Mouse (Mus musculus): ENCODE results near the gene Gnmt. TPM values are rescaled to one million over a fixed set of nuclear protein-coding genes. Genes with fewer than 3 reads are reported as not detected.

The Gnmt gene
- total RNA-seq, 4 experiments from 2014 or later = 0.61 to 1.6 (median 1.2) TPM; not detected in 1

DNA sequence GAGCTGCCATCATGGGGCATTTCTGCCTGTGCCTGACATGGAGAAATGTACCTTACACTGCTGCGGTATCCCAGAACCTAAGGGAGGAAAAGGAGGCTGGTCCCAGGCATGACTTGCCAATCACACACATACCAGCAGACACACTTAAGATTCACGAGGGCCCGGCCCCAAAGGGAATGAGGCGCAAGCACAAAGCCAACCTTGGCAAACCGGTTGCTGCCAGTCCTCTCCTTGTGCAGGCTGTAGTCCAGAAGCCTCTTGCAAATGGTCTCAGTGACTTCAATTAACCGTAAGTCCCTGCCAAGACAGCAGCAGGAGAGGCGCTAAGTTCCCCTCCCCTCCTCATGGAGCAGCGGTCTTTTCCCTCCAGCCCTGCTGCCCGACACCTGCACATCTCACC is 14.0 kb upstream of the Gnmt start:
- DNase-seq (ENCODE audit: low spot score in 2 of 2) = no peak

DNA sequence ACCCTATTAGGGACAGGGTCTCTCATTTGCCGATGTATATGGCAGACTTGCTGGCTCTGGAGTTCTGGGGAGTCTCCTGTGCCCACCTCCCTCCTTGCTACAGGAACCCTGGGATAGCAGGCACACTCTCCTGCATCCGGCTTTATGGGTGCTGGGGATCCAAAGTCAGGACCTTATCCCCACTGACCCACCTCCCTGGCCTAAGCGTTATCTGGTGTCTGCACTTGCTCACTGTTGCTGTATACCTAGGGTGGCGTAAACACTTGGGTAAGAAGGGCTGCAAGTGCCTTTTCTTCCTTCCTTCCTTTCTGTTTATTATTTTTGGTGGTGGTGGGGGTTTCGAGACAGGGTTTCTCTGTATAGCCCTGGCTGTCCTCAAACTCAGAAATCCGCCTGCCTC is 12.3 kb upstream of the Gnmt start:
- no peak for DNase-seq (ENCODE audit: low spot score in 2 of 2)

DNA sequence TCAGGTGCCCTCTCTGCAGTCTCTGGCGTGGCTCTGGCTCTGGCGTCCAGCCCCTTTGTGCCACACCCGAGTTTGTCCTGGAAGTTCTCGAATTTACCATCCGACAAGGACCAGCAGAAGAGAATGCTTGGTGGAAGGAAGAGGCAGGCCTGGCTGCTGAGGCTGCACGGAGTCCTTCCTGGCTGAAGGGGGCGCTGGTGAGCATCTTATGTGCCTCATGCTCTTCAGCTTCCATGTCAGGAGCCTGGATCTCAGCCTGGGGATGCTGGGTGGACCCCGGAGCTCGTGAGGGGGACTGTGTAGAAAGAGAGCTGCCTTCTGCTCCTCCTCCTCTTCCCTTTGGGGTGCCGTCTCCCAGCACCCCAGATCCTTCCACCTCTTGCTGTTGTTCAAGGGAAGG is 7.2 kb upstream of the Gnmt start:
- DNase-seq (ENCODE audit: low spot score in 2 of 2) = no peak

DNA sequence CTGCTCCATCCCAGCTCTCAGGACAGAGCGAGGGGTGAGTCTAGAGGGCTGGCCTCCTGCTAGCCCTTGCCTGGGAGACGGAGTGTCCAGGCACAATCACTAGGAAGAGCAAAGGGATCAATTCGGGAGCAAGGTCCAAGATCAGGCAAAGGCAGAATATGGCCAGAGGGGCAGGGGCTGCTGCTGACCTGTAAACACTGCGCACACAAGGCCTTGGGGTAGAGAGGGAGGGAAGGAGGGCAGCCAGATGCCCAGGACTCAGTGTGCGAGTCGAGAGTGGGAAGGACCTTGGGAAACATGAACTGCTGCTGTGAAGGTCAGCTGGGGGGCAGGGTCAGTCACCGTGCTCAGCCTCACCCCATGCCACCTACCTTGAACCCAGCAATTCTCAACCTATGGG is 6.3 kb upstream of the Gnmt start:
- DNase-seq (ENCODE audit: low spot score in 2 of 2) = no peak

DNA sequence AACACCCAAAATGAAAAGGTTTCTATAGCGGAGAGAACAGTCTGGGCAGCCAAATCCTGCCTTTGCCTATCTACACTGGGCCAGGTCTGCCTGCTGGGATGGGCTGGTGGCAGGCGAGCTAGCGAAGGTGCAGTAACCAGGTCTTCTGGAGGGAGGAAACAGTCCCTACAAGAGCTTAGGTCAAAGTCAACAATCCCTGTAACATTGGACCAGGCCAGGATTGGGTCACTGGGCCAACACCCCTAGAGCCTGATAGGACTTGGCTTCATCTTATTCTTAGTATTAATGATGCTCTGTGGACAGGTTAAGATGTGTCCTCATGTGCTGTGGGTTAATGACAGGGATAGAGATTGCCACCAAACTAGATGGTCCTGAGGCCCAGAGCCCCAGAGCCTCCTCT is 5.1 kb upstream of the Gnmt start:
- no peak for DNase-seq (ENCODE audit: low spot score in 2 of 2)

DNA sequence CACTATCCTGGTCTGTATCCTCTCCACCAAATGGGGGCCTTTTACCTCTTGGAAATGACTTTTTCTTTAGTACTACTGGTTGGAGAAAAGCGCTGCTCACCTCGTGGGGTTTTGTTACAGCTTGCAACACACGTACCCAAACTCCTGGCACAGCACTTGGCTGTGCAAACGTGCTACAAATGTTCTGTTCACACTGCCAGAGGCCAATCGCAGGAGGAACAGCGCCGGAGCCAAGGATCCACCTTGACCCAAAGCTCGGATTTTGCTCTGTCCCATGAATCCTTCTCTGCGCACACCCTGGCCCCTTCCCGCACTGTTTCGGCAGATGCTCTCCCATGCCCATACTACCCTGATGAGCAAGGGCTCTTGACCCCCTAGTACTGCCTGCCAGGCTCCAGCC is 472 bp downstream of the Gnmt start:
- DNase-seq (ENCODE audit: low spot score in 2 of 2) = no peak

DNA sequence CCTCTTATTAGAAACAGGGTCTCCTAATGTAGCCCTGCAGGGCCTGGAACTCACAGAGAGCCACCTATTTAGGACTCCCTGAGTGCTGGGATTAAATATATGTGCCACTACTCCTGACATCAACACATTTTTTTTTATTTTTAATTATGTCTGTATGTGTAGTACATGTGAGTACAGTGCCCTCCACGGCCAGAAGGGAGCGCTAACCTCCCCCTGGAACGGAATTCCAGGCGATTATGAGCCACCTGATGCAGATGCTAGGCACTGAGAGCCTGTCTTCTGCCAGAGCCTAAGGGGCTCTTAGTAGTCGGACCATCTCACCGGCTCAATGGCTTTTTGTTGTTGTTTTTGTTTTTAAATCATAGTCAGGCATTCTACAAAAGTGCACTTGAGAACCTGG is 947 bp downstream of the Gnmt start:
- DNase-seq (ENCODE audit: low spot score in 2 of 2) = no peak

DNA sequence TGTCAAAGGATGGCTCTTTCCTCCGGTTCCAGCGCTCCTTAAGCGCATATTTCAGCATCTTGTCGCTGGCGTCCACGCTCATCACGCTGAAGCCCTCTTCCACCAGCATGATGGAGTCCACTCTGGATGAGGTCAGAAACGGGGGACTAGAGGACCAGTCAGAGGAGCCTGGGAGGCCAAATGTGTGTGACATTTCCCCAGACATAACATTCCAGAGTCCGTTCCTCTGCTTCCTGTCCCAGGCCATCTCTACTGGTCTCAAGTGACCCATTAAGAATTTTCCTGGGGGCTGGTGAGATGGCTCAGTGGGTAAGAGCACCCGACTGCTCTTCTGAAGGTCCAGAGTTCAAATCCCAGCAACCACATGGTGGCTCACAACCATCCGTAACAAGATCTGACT is 1.7 kb downstream of the Gnmt start:
- no peak for DNase-seq (ENCODE audit: low spot score in 2 of 2)

DNA sequence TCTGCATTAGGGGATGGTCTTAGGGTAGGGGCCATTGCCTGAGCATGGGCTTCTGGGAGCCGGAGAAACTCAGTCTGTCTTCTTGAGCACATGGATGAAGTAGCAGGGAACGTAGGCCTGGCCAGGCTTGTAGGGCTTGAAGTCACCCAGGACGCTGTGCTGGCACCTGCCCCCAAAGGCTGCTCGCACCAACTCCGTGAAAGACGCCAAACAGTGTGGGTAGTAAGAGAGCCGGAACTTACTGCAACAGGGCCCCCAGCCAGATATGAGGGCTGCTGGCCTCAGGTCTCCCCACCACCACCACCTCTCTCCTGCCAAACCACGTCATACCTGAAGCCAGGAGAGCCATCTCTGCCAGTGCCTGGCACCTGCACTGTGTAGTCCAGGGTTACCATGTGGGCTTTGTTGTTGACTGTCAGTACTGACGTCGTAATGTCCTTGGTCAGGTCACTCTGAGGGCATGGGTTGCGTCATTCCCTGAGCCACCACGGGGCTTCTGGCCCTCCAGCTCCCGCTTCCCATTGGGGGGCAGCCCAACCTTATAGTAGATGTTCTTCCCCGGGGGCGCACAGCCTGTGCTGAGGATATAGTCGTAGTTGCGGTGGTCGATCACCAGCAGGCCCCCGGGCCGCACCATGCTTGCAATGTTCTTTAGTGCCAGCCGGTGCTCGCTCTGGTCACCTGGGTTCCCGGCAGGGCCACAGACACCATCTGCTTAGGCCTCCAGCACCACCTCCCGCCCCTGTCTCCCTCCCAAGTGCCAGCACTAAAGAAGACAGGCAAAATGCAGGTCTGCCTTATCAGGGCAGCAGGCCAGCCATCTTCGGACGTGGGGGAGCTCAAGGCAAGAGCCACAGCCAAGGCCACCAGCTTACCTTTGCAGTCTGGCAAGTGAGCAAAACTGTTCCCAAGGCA is 3.0 kb downstream of the Gnmt start:
- no peak for DNase-seq (ENCODE audit: low spot score in 2 of 2)

DNA sequence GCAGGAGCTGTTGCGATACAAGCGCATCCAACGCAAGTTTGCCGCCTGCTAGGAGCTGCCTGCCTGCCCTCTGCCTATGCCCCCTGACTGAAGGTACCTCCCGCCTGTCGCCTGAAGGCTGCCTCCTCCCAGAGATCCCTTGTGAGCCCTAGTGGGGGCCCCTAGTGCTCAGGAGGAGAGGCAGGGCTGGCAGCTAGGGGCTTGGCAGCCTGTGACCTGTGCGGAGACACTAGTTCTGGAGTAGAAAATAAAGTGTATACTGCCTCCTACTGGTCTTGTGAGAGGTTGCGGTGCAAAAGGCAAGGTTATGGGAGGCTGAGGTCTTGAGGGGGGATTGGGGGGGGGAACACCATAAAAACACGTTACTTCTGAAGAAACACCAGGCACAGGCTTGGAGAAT is 3.7 kb downstream of the Gnmt start:
- no peak for DNase-seq (ENCODE audit: low spot score in 2 of 2)

DNA sequence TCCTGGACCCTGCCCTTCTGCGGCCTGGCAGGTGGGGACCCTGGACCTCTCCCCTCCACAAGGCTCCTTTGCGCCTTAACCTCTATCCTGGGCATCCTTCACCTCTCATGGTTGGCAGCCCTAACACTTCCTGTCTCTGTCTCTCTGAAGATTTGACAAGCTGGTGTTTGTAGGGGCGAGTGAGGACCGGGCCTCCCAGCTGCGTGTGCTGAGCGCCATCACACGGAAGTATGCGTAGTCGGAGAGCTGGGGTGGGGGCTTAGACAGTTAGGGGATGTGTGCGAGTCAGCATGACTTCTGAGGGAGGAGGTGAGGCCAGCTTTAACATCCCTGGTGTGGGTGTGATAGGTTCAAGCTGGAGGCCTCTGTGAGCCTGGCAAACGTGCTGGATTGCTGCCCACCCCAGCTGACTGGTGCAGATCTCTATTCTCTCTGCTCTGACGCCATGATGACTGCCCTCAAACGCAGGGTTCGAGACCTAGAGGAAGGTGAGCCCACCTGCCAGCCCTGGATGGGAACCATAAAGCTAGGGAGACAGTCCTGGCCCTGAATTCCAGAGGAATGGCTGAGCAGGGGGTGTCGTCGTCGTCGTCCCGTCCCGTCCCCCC is 4.4 kb downstream of the Gnmt start:
- DNase-seq (ENCODE audit: low spot score in 2 of 2) = no peak

DNA sequence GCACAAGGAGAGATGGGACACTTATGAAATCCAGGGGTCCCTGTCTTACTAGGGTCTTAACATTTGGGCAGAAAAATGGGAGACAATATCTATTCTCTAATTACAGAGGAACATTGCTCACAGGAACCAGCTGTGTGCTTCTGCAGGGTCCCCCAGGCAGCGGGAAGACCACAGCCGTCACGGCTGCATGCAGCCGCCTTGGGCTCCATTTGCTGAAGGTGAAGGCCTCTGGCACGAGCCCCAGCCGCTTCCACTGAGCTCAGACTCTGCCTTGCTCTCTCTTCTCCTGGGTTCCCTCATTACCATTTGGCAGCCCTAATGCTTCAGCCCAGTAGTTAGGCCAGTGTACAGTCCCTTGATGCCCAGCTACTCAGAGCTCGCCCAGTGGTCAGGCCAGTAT is 7.9 kb downstream of the Gnmt start:
- no peak for DNase-seq (ENCODE audit: low spot score in 2 of 2)

DNA sequence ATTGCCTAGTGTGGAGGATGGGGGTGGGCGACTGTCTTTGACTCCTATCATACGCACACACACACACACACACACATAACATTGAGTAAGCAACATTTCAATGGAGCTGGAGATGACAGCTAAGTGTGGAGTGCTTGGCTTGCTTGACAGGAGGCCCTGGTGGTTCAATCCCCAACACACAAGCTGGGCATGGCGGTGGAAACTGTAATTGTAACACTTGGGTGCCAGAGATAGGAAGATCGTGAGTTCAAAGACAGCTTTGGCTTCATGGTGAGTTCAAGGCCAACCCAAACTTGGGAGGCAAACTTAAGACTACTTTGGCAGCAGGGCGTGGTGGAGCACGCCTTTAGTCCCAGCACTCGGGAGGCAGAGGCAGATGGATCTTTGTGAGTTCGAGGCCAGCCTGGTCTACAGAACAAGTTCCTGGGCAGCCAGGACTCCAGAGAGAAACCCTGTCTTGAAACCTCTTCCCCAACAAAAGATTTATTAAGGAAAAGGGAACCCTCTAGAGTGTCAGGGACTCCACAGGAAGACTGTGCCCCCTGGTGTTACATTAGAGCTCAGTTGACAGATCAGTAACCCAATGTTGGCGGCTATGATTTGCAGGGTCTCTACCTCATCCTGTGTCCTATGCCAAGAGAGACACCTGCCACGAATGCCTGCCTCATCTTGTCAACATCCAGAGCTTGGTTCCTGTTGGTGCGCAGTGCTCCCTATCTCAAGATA is 14.0 kb downstream of the Gnmt start:
- DNase-seq (ENCODE audit: low spot score in 2 of 2) = no peak

DNA sequence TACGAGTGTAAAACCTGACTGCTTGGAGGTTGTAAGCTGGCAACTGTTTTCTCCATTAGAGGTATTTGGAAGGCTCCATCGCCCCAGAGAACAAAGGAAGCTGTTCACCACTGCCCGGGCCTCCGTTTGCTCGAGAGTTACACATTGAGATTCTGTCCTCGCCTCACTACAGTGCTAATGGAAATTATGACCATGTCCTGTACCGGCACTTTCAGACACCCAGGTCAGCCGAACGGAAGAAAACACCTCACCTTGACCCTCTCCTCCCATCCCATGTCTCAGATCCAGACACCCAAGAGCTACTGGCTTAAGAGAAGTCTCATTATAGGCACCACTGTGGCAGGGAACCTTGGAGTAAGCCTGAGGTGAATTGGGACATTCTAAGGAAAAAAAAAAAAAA is 15.1 kb downstream of the Gnmt start:
- DNase-seq (ENCODE audit: low spot score in 2 of 2) = no peak

DNA sequence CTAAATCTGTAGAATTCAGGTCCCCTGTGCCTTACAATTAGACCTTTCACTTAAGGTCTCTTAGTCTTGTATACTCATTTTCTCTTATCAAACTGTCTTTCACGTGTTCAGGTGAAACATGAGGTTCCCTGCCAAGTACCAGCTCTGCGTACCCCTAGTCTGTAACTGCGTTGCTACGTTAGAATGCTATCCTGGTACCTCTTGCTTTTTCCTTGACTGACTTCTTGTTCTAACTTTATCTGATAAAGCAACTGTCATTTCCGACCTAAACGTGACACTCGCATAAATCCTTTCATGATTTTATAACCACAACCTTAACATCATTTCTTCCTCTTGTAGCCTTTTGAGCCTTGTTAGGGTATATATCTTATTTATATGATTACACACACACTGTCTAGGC is 16.5 kb downstream of the Gnmt start:
- DNase-seq (ENCODE audit: low spot score in 2 of 2) = no peak

DNA sequence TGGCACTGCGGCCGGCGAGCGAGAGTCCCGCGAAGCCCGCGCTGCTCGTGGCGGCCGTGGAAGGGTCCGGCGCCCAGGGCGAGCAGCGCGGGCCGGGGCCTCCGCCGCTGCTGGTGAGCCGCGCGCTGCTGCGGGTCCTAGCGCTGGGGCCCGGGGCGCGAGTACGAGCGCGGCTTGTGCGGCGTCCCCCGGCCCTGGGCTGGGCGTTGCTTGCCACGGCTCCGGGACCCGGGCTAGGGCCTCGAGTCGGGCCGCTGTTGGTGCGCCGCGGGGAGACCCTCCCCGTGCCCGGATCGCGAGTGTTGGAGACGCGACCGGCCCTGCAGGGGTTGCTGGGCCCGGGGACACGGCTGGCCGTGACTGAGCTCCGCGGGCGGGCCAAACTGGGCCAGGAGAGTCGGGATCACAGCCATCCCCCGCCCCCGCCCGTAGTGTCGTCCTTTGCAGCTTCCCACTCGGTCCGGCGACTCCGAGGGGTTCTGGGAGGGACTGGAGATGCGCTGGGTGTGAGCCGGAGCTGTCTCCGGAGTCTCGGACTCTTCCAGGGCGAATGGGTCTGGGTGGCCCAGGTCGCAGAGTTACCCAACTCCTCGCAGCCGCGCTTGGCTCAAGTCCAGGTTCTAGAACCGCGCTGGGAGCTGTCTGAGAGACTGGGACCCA is 17.2 kb downstream of the Gnmt start:
- peak in 1 of 2 experiments; percentile 31 for DNase-seq (ENCODE audit: low spot score in 2 of 2)

DNA sequence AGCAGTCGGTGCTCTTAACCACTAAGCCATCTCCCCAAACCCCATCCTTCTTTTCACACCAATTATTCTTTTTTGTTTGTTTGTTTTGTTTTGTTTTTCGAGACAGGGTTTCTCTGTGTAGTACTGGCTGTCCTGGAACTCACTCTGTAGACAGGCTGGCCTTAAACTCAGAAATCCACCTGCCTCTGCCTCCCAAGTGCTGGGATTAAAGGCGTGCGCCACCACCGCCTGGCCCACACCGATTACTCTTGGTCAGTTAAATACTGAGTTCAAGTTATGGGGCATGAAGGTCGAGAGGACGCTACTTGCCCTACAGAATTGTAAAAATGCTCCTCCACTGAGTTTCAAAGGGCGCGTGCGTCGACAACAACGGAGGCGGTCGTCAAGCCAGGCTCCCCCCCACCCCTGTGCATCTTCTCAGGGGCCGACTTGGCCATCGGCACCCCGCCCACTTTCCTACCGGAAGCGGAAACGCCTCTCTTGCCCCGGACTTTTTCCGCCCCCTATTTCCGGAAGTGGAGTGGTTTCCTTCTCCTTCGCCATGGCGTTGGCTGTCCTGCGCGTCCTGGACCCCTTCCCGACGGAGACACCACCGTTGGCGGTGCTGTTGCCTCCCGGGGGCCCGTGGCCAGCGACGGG is 17.9 kb downstream of the Gnmt start, which contains the start of gene Pex6:
Pex6 (plus strand) TSS at position 505 of the 639 bp plus-strand sequence.
- DNase-seq (ENCODE audit: low spot score in 2 of 2) = peak; percentile 89 to 90

DNA sequence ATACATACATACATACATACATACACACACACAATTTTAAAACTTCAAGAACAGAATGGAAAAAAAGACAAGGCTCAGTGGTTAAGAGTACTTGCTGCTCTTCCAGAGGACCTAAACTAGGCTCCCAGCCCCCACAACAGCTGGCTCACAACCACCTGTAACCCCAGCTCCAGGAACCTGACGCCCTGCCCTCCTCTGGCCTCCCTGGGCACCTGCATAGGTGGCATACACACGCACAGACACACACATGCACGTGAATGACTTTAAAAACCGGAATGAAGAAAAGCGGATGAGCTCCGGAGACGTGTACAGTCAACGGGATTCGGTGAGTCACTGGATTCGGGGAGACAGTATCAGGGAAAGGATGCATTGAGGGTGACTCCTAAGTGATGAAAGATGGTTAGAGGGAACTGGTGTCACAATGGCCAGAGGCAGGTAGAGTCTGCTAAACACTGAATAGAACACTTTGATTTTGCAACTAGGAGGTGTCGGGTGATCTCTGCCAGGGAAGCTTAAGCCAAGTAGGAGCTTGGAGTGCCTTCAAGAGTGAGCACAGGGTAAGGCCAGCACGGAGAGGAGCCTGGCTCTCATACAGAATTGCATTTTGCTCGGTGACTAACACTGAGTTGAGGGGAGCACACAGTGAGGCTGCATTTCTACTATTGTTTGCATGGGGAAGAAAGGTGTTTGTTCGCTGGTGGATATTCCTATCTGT is 22.4 kb downstream of the Gnmt start:
- no peak for DNase-seq (ENCODE audit: low spot score in 2 of 2)

DNA sequence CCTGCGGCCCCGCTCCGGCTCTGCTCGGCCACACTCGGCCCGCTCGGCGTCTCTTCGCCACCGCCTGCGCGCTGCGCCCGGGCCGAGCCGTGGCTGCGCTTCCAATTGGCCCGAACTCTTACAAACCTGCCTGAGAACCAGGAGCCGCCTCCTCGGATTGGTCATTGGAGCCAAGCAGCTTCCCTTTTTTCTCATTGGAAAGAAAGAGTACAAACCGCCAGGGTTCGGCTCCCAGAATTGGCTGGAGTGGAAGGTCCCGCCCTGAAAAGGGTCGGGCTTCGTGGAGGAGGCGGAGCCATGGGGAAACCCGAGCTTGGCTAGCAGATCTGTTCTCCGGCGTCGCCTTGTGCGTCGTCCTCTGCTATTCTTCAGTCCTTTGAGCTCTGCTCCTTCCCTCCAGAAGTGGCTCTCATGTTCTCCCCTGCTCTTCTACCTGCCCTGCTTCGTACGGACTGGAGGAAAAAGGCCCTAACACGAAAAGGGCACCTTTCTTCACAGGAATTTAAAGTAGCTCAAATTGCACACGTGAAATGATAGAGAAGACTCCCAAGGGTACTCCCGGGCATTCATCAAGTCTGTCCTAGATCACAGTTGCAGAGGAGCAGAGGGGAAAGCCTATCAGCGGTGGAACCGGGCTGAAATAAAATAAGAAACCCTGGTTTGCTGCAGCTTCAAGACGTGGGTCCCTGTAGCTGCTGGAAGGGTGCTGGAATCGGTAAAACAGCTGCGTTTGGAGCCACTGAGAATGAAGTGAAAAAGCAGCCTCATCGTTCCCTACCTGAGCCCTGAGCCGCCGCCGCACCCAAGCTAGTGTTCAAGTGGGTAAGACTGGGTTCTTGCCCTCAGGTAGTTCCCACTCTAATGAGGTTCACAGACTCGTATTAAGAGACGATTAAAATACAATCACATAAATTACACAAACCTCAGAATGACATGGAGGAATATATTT is 23.8 kb downstream of the Gnmt start, which contains the start of gene Ppp2r5d:
Ppp2r5d (minus strand) TSS at position 225 of the 949 bp plus-strand sequence.
- DNase-seq (ENCODE audit: low spot score in 2 of 2) = peak; percentile 96 to 98

Measured in layer of hippocampus, adult 8-10 months (tissue).